Mouse (Mus musculus) bone marrow, adult 2 months (tissue): ENCODE results near the gene Farp2.

Source experiments
- CTCF ChIP-seq: fragments of 200-500 bp; IDR thresholded peaks from 2 replicates; pipeline ENCODE4 v1.5.1; 2011; ENCODE audit warnings: low read length, control low read depth; ENCODE audit not compliant: control insufficient read depth, insufficient read depth
- POLR2A ChIP-seq: fragments of 200-500 bp; IDR thresholded peaks from 2 replicates; pipeline ENCODE4 v1.6.1; 2011; ENCODE audit warnings: low read depth, mild to moderate bottlenecking, control low read depth, low read length, borderline replicate concordance; ENCODE audit not compliant: control insufficient read depth

GRCm38 (mm10) chr1:93641978-93642377, 130.1 kb downstream of the Farp2 start:
- TF ChIP-seq POLR2A: no peak
- TF ChIP-seq CTCF: no peak
